Comparison of ENCODE assay signal across 7 mouse cellular contexts in genomic region chr6:31562371-31563080, GRCm38 (mm10). TPM values are rescaled to one million over a fixed set of nuclear protein-coding genes. Genes with fewer than 3 reads are reported as not detected.
DNase-seq lines count a peak whose midpoint lies in the region; ATAC-seq lines count a peak whose summit lies in the region.

No protein-coding gene starts in this region.

- H3K36me3 ChIP-seq in embryonic facial prominence, embryonic 12.5 days = no peaks in the 10 kb centered on the region
- H3K36me3 ChIP-seq in hindbrain, embryonic 15.5 days = no peaks in the 10 kb centered on the region

- peaks cover 70% of the 10 kb centered on the region for H3K27me3 ChIP-seq in embryonic facial prominence, embryonic 12.5 days
- no peaks in the 10 kb centered on the region for H3K27me3 ChIP-seq in hindbrain, embryonic 15.5 days

- DNase-seq in ZHBTc4 (ENCODE audit: low read depth, low spot score) = peak; percentile 26
- peak; percentile 37 for DNase-seq in lung, postnatal 10 days
- no peak for DNase-seq in cerebellum, adult 9-10 months
- DNase-seq in spleen, postnatal 10 days (ENCODE audit: low spot score in 2 of 2) = no peak
- DNase-seq in left cerebral cortex, postnatal 4 days = no peak

- peak overlapping the region; percentile 59 for H3K4me3 ChIP-seq in embryonic facial prominence, embryonic 12.5 days
- H3K4me3 ChIP-seq in hindbrain, embryonic 15.5 days = peak overlapping the region; percentile 57

- H3K4me1 ChIP-seq in embryonic facial prominence, embryonic 12.5 days = peaks cover 22% of the 10 kb centered on the region; the same call in 1 of the 2 replicates
- H3K4me1 ChIP-seq in hindbrain, embryonic 15.5 days (replicated peaks) = peaks cover 49% of the 10 kb centered on the region

- 5% methylated on average over 16 of the region's 16 CpGs for WGBS in embryonic facial prominence, embryonic 12.5 days
- 4% methylated on average over 16 of the region's 16 CpGs for WGBS in hindbrain, embryonic 15.5 days

- no peak overlapping the region for H3K27ac ChIP-seq in embryonic facial prominence, embryonic 12.5 days
- H3K27ac ChIP-seq in hindbrain, embryonic 15.5 days (replicated peaks) = no peak overlapping the region

- H3K9me3 ChIP-seq in embryonic facial prominence, embryonic 12.5 days = no peaks in the 10 kb centered on the region
- no peaks in the 10 kb centered on the region for H3K9me3 ChIP-seq in hindbrain, embryonic 15.5 days

- intact Hi-C loops in left cerebral cortex, postnatal 4 days (cut with DNase I) = no loop called here

- H3K4me2 ChIP-seq in embryonic facial prominence, embryonic 12.5 days (replicated peaks) = peak overlapping the region; percentile 92
- H3K4me2 ChIP-seq in hindbrain, embryonic 15.5 days = peak overlapping the region; percentile 73

- no peak for ATAC-seq in embryonic facial prominence, embryonic 12.5 days (ENCODE audit: insufficient number of reproducible peaks, insufficient read depth, low FRiP score, low TSS enrichment)
- ATAC-seq in hindbrain, embryonic 15.5 days (ENCODE audit: low FRiP score, low read depth) = no peak

- H3K9ac ChIP-seq in embryonic facial prominence, embryonic 12.5 days = peak overlapping the region; percentile 49; the same call in 1 of the 2 replicates
- peak overlapping the region; percentile 60 for H3K9ac ChIP-seq in hindbrain, embryonic 15.5 days

RNA-seq across cellular contexts. Expression of gene Podxl, which starts 1.3 kb away (rescaled TPM):
- 9.2 and 10.1 TPM in 2 replicates for polyA plus RNA-seq in embryonic facial prominence, embryonic 12.5 days (2016; fragmentation: Nextera tagmentation; extraction: Ambion mirVana)
- 9.8 and 13.4 TPM in 2 replicates for polyA plus RNA-seq in hindbrain, embryonic 15.5 days (2015; fragmentation: Nextera tagmentation; extraction: Ambion mirVana)
- 10 to 100 TPM; 19.0 to 20.2 TPM for total RNA-seq in left cerebral cortex, postnatal 4 days (2021)

Comparison
In these comparisons a context has a peak if more than half of its experiments do, and no peak if none do; other contexts are left out.
1. DNase-seq: peak in ZHBTc4 (single experiment) and lung, postnatal 10 days (single experiment); none in cerebellum, adult 9-10 months (single experiment), spleen, postnatal 10 days (0 of 2) and left cerebral cortex, postnatal 4 days (single experiment).